Mouse (Mus musculus): ENCODE measurements at regions not wholly inside any gene's neighbourhood (a gene's known extent, or its start where the extent isn't known, plus 50 kb on each side); places are given as distances from the start of the nearest gene placed in this dataset.
"Not testable (repeated sequence)": the region's sequence is repeated elsewhere in the genome, so short reads cannot be mapped to it uniquely, and the experiment has no call there.

GRCm38 (mm10) chr4:101366905-101367679 is 52.0 kb upstream of the Ak4 start:
- peak; percentile 85 for DNase-seq

GRCm38 (mm10) chr4:101365299-101365698 is 53.8 kb upstream of the Ak4 start:
- DNase-seq: no peak

GRCm38 (mm10) chr4:101364716-101365115 is 54.4 kb upstream of the Ak4 start:
- DNase-seq: no peak

- DNase-seq: not testable (repeated sequence)
Measured at GRCm38 (mm10) chr4:101363231-101363630, 55.8 kb upstream of the Ak4 start.

GRCm38 (mm10) chr4:101361779-101362178 is 57.3 kb upstream of the Ak4 start:
- DNase-seq: no peak

GRCm38 (mm10) chr4:101360296-101360695 is 58.8 kb upstream of the Ak4 start:
- no peak for DNase-seq

- DNase-seq: no peak
Measured at GRCm38 (mm10) chr4:101359119-101359518, 60.0 kb upstream of the Ak4 start.

GRCm38 (mm10) chr4:101358525-101358924 is 60.6 kb upstream of the Ak4 start:
- DNase-seq: no peak

GRCm38 (mm10) chr4:101357923-101358322 is 61.2 kb upstream of the Ak4 start:
- no peak for DNase-seq

- DNase-seq: peak; percentile 57
Measured at GRCm38 (mm10) chr4:101356954-101357891, 61.9 kb upstream of the Ak4 start.

GRCm38 (mm10) chr4:101356093-101356953 is 62.8 kb upstream of the Ak4 start:
- DNase-seq: peak; percentile 93

- DNase-seq: peak; percentile 35
Measured at GRCm38 (mm10) chr4:101355431-101356092, 63.5 kb upstream of the Ak4 start.

GRCm38 (mm10) chr4:101354951-101355350 is 64.1 kb upstream of the Ak4 start:
- no peak for DNase-seq

- DNase-seq: no peak
Measured at GRCm38 (mm10) chr4:101354086-101354855, 64.8 kb upstream of the Ak4 start.

GRCm38 (mm10) chr4:101352178-101352577 is 66.9 kb upstream of the Ak4 start:
- no peak for DNase-seq

- no peak for DNase-seq
Measured at GRCm38 (mm10) chr4:101351716-101352115, 67.4 kb upstream of the Ak4 start.

- DNase-seq: no peak
Measured at GRCm38 (mm10) chr4:101350656-101351055, 68.4 kb upstream of the Ak4 start.

GRCm38 (mm10) chr4:101350222-101350621 is 68.9 kb upstream of the Ak4 start:
- no peak for DNase-seq

GRCm38 (mm10) chr4:101349413-101349812 is 69.7 kb upstream of the Ak4 start:
- peak; percentile 70 for DNase-seq

- no peak for DNase-seq
Measured at GRCm38 (mm10) chr4:101347309-101347708, 71.8 kb upstream of the Ak4 start.

- DNase-seq: no peak
Measured at GRCm38 (mm10) chr4:101342071-101342762, 76.9 kb upstream of the Ak4 start.
